Mouse (Mus musculus) liver, embryonic 15.5 days (tissue): ENCODE results near the gene Ncam1. TPM values are rescaled to one million over a fixed set of nuclear protein-coding genes. Genes with fewer than 3 reads are reported as not detected.

Source experiments
- ATAC-seq: fragments of 200-750 bp; cut with Nextera tagmentation; 2 replicates; pipeline ENCODE4 v1.8.0; 2017; ENCODE audit warnings: moderate number of reproducible peaks, mild to moderate bottlenecking, moderate library complexity; ENCODE audit not compliant: insufficient read depth
- H3K27ac ChIP-seq: fragments of 300-500 bp; sonication (generic); replicated peaks from 2 replicates; pipeline ENCODE4 v1.5.1; 2015; ENCODE audit warnings: mild to moderate bottlenecking, inconsistent platforms
- H3K27me3 ChIP-seq: fragments of 300-500 bp; sonication (generic); 2 replicates; pipeline ENCODE4 v1.6.1; 2015; ENCODE audit warnings: mild to moderate bottlenecking, inconsistent platforms
- H3K36me3 ChIP-seq: fragments of 300-500 bp; sonication (generic); replicated peaks from 2 replicates; pipeline ENCODE4 v1.6.1; 2015; ENCODE audit warnings: moderate library complexity, mild to moderate bottlenecking, inconsistent platforms
- H3K4me1 ChIP-seq: fragments of 300-500 bp; sonication (generic); replicated peaks from 2 replicates; pipeline ENCODE4 v1.6.1; 2015; ENCODE audit warnings: inconsistent platforms
- H3K4me2 ChIP-seq: fragments of 300-500 bp; sonication (generic); 2 replicates; pipeline ENCODE4 v1.6.1; 2015; ENCODE audit warnings: moderate library complexity, mild to moderate bottlenecking, inconsistent platforms
- H3K4me3 ChIP-seq: fragments of 300-500 bp; sonication (generic); replicated peaks from 2 replicates; pipeline ENCODE4 v1.5.1; 2015; ENCODE audit warnings: mild to moderate bottlenecking, inconsistent platforms
- H3K9ac ChIP-seq: fragments of 300-500 bp; sonication (generic); 2 replicates; pipeline ENCODE4 v1.6.1; 2015; ENCODE audit warnings: moderate library complexity, mild to moderate bottlenecking, inconsistent platforms
- H3K9me3 ChIP-seq: fragments of 300-500 bp; sonication (generic); replicated peaks from 2 replicates; pipeline ENCODE4 v1.6.1; 2016; ENCODE audit warnings: inconsistent platforms
- WGBS: fragments of 180-500 bp; shearing (Covaris S2); methylation state at CpG from one replicate; pipeline ENCODE4 v1.1.7; 2015; ENCODE audit warnings: mixed read lengths; ENCODE audit not compliant: insufficient replicate concordance; 5-methylcytosine and 5-hydroxymethylcytosine counted together
- polyA plus RNA-seq: library from polyadenylated mRNA; unstranded; fragments of >200 nt; fragmentation: Nextera tagmentation; extraction: Ambion mirVana; gene quantifications from 2 replicates; pipeline ENCODE4 v1.2.1, GENCODE M21; 2015

The Ncam1 gene
- polyA plus RNA-seq, 1 experiment from 2014 or later = 5.6 TPM

- ATAC-seq = no peak
- H3K27ac ChIP-seq = no peak overlapping the region
- WGBS = 59% methylated on average over 6 of the region's 6 CpGs
- H3K9ac ChIP-seq = no peak overlapping the region
- no peaks in the 10 kb centered on the region for H3K4me1 ChIP-seq
- H3K4me3 ChIP-seq = no peak overlapping the region
- no peaks in the 10 kb centered on the region for H3K9me3 ChIP-seq
- H3K36me3 ChIP-seq = no peaks in the 10 kb centered on the region
- H3K27me3 ChIP-seq = no peaks in the 10 kb centered on the region
- H3K4me2 ChIP-seq = no peak overlapping the region
Observed at GRCm38 (mm10) chr9:49470946-49471345, 327.8 kb downstream of the Ncam1 start.

- H3K4me2 ChIP-seq = no peak overlapping the region
- H3K36me3 ChIP-seq = no peaks in the 10 kb centered on the region
- no peak overlapping the region for H3K4me3 ChIP-seq
- 76% methylated on average over 19 of the region's 19 CpGs for WGBS
- no peak overlapping the region for H3K9ac ChIP-seq
- H3K4me1 ChIP-seq = no peaks in the 10 kb centered on the region
- no peak for ATAC-seq
- H3K27ac ChIP-seq = no peak overlapping the region
- H3K9me3 ChIP-seq = no peaks in the 10 kb centered on the region
- H3K27me3 ChIP-seq = no peaks in the 10 kb centered on the region
Observed at GRCm38 (mm10) chr9:49470006-49470405, 328.7 kb downstream of the Ncam1 start.

DNA sequence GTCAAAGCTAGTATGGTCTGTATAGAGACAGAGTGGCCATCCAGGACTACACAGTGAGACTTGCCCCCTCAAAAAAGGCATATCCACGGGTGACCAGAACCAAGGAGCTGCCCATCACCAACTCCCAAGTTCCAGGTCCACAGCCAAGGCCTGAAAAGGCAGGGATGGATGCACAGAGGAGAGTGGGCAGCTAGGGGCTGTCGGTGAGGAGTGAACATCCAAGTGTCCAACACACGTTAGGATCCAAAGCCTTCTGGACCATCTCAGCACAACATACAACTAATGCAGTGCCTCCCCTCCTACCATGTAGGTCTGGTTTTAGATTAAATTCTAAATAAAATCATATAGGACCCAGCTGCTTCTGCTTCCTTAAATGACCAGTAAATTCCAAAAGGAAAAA is 342.6 kb downstream of the Ncam1 start:
- H3K4me1 ChIP-seq = no peaks in the 10 kb centered on the region
- no peaks in the 10 kb centered on the region for H3K27me3 ChIP-seq
- 64% methylated on average over 3 of the region's 3 CpGs for WGBS
- no peaks in the 10 kb centered on the region for H3K9me3 ChIP-seq
- H3K36me3 ChIP-seq = no peaks in the 10 kb centered on the region
- ATAC-seq = no peak
- no peak overlapping the region for H3K4me3 ChIP-seq
- no peak overlapping the region for H3K4me2 ChIP-seq
- H3K27ac ChIP-seq = no peak overlapping the region
- no peak overlapping the region for H3K9ac ChIP-seq

- no peak overlapping the region for H3K4me3 ChIP-seq
- H3K27me3 ChIP-seq = no peaks in the 10 kb centered on the region
- H3K4me1 ChIP-seq = no peaks in the 10 kb centered on the region
- no peak overlapping the region for H3K4me2 ChIP-seq
- 71% methylated on average over 1 of the region's 1 CpGs for WGBS
- ATAC-seq = no peak
- no peak overlapping the region for H3K9ac ChIP-seq
- H3K27ac ChIP-seq = no peak overlapping the region
- H3K36me3 ChIP-seq = no peaks in the 10 kb centered on the region
- no peaks in the 10 kb centered on the region for H3K9me3 ChIP-seq
Observed at GRCm38 (mm10) chr9:49452396-49452795, 346.3 kb downstream of the Ncam1 start.
